Mouse (Mus musculus): ENCODE measurements around the gene Zfp691. TPM values are rescaled to one million over a fixed set of nuclear protein-coding genes. Genes with fewer than 3 reads are reported as not detected.

The Zfp691 gene
- total and polyA plus RNA-seq, 2 experiments = 3.7 to 13.0 TPM

GRCm38 (mm10) chr4:119180133-119180707 is 6.2 kb upstream of the Zfp691 start:
- Histone ChIP-seq H3K9ac (ENCODE audit: low read depth, low read length) (no peak overlapping the region), H3K36me3 (ENCODE audit: control insufficient read depth, insufficient read depth, low read length) (no peaks in the 10 kb centered on the region), H3K27me3 (ENCODE audit: control insufficient read depth, insufficient read depth, low read length) (no peaks in the 10 kb centered on the region), H3K4me1 (ENCODE audit: control insufficient read depth, insufficient read depth, low read length) (peaks cover 3% of the 10 kb centered on the region; the same call in 1 of the 2 replicates), H3K4me3 (ENCODE audit: insufficient read depth, low read depth, low read length) (no peak overlapping the region), H3K27ac (replicated peaks; ENCODE audit: insufficient read depth, low read depth, low read length) (no peak overlapping the region), H3K79me2 (ENCODE audit: control insufficient read depth, insufficient read depth, low read length) (no peaks in the 10 kb centered on the region)
- no peak for TF ChIP-seq POLR2A (IDR thresholded peaks at IDR 0.05; ENCODE audit: extremely low read depth, insufficient read depth, low read length)
- no peak for TF ChIP-seq CTCF (IDR thresholded peaks at IDR 0.05; ENCODE audit: low read depth, low read length)
- WGBS = 64% methylated on average over 4 of the region's 4 CpGs
- DNase-seq (ENCODE audit: extremely low read depth, low read depth, low spot score) = no peak

GRCm38 (mm10) chr4:119178331-119178730 is 4.3 kb upstream of the Zfp691 start:
- WGBS = 42% methylated on average over 18 of the region's 18 CpGs
- TF ChIP-seq CTCF (IDR thresholded peaks at IDR 0.05; ENCODE audit: low read depth, low read length) (no peak), POLR2A (IDR thresholded peaks at IDR 0.05; ENCODE audit: extremely low read depth, insufficient read depth, low read length) (no peak)
- DNase-seq (ENCODE audit: extremely low read depth, low read depth, low spot score) = no peak
- Histone ChIP-seq H3K27ac (replicated peaks; ENCODE audit: insufficient read depth, low read depth, low read length) (no peak overlapping the region), H3K4me1 (ENCODE audit: control insufficient read depth, insufficient read depth, low read length) (peaks cover 3% of the 10 kb centered on the region; the same call in 1 of the 2 replicates), H3K27me3 (ENCODE audit: control insufficient read depth, insufficient read depth, low read length) (no peaks in the 10 kb centered on the region), H3K4me3 (ENCODE audit: insufficient read depth, low read depth, low read length) (no peak overlapping the region), H3K9ac (ENCODE audit: low read depth, low read length) (no peak overlapping the region), H3K79me2 (ENCODE audit: control insufficient read depth, insufficient read depth, low read length) (no peaks in the 10 kb centered on the region), H3K36me3 (ENCODE audit: control insufficient read depth, insufficient read depth, low read length) (no peaks in the 10 kb centered on the region)

GRCm38 (mm10) chr4:119177702-119178101 is 3.7 kb upstream of the Zfp691 start:
- Histone ChIP-seq H3K27me3 (ENCODE audit: control insufficient read depth, insufficient read depth, low read length) (no peaks in the 10 kb centered on the region), H3K36me3 (ENCODE audit: control insufficient read depth, insufficient read depth, low read length) (no peaks in the 10 kb centered on the region), H3K4me3 (ENCODE audit: insufficient read depth, low read depth, low read length) (no peak overlapping the region), H3K79me2 (ENCODE audit: control insufficient read depth, insufficient read depth, low read length) (no peaks in the 10 kb centered on the region), H3K27ac (replicated peaks; ENCODE audit: insufficient read depth, low read depth, low read length) (no peak overlapping the region), H3K4me1 (ENCODE audit: control insufficient read depth, insufficient read depth, low read length) (peaks cover 9% of the 10 kb centered on the region), H3K9ac (ENCODE audit: low read depth, low read length) (no peak overlapping the region)
- 69% methylated on average over 5 of the region's 5 CpGs for WGBS
- TF ChIP-seq CTCF (IDR thresholded peaks at IDR 0.05; ENCODE audit: low read depth, low read length) (no peak), POLR2A (IDR thresholded peaks at IDR 0.05; ENCODE audit: extremely low read depth, insufficient read depth, low read length) (no peak)
- peak; percentile 18 for DNase-seq (ENCODE audit: extremely low read depth, low read depth, low spot score)

GRCm38 (mm10) chr4:119172919-119173650 is 910 bp downstream of the Zfp691 start:
- Histone ChIP-seq H3K4me3 (ENCODE audit: insufficient read depth, low read depth, low read length) (peak overlapping the region; percentile 73), H3K4me1 (ENCODE audit: control insufficient read depth, insufficient read depth, low read length) (peaks cover 8% of the 10 kb centered on the region), H3K27ac (replicated peaks; ENCODE audit: insufficient read depth, low read depth, low read length) (peak overlapping the region; percentile 57), H3K27me3 (ENCODE audit: control insufficient read depth, insufficient read depth, low read length) (no peaks in the 10 kb centered on the region), H3K79me2 (ENCODE audit: control insufficient read depth, insufficient read depth, low read length) (no peaks in the 10 kb centered on the region), H3K9ac (ENCODE audit: low read depth, low read length) (peak overlapping the region; percentile 85), H3K36me3 (ENCODE audit: control insufficient read depth, insufficient read depth, low read length) (no peaks in the 10 kb centered on the region; the same call in 1 of the 2 replicates)
- 26% methylated on average over 18 of the region's 18 CpGs for WGBS
- DNase-seq (ENCODE audit: extremely low read depth, low read depth, low spot score) = peak; percentile 46
- TF ChIP-seq CTCF (IDR thresholded peaks at IDR 0.05; ENCODE audit: low read depth, low read length) (no peak), POLR2A (IDR thresholded peaks at IDR 0.05; ENCODE audit: extremely low read depth, insufficient read depth, low read length) (no peak)

GRCm38 (mm10) chr4:119167663-119168062 is 6.3 kb downstream of the Zfp691 start:
- 6% methylated on average over 4 of the region's 4 CpGs for WGBS
- Histone ChIP-seq H3K36me3 (ENCODE audit: control insufficient read depth, insufficient read depth, low read length) (no peaks in the 10 kb centered on the region; the same call in 1 of the 2 replicates), H3K9ac (ENCODE audit: low read depth, low read length) (no peak overlapping the region), H3K27me3 (ENCODE audit: control insufficient read depth, insufficient read depth, low read length) (no peaks in the 10 kb centered on the region), H3K4me1 (ENCODE audit: control insufficient read depth, insufficient read depth, low read length) (peaks cover under 1% of the 10 kb centered on the region; the same call in 1 of the 2 replicates), H3K27ac (replicated peaks; ENCODE audit: insufficient read depth, low read depth, low read length) (no peak overlapping the region), H3K4me3 (ENCODE audit: insufficient read depth, low read depth, low read length) (no peak overlapping the region), H3K79me2 (ENCODE audit: control insufficient read depth, insufficient read depth, low read length) (no peaks in the 10 kb centered on the region)
- TF ChIP-seq POLR2A (IDR thresholded peaks at IDR 0.05; ENCODE audit: extremely low read depth, insufficient read depth, low read length) (no peak), CTCF (IDR thresholded peaks at IDR 0.05; ENCODE audit: low read depth, low read length) (peak; percentile 50)
- peak; percentile 64 for DNase-seq (ENCODE audit: extremely low read depth, low read depth, low spot score)

GRCm38 (mm10) chr4:119167068-119167467 is 6.9 kb downstream of the Zfp691 start:
- Histone ChIP-seq H3K9ac (ENCODE audit: low read depth, low read length) (no peak overlapping the region), H3K4me3 (ENCODE audit: insufficient read depth, low read depth, low read length) (no peak overlapping the region), H3K27ac (replicated peaks; ENCODE audit: insufficient read depth, low read depth, low read length) (no peak overlapping the region), H3K27me3 (ENCODE audit: control insufficient read depth, insufficient read depth, low read length) (no peaks in the 10 kb centered on the region), H3K79me2 (ENCODE audit: control insufficient read depth, insufficient read depth, low read length) (no peaks in the 10 kb centered on the region), H3K36me3 (ENCODE audit: control insufficient read depth, insufficient read depth, low read length) (no peaks in the 10 kb centered on the region; the same call in 1 of the 2 replicates), H3K4me1 (ENCODE audit: control insufficient read depth, insufficient read depth, low read length) (no peaks in the 10 kb centered on the region)
- 85% methylated on average over 4 of the region's 4 CpGs for WGBS
- TF ChIP-seq POLR2A (IDR thresholded peaks at IDR 0.05; ENCODE audit: extremely low read depth, insufficient read depth, low read length) (no peak), CTCF (IDR thresholded peaks at IDR 0.05; ENCODE audit: low read depth, low read length) (no peak)
- no peak for DNase-seq (ENCODE audit: extremely low read depth, low read depth, low spot score)
